Mouse (Mus musculus): ENCODE results near the gene Gid8.

DNA sequence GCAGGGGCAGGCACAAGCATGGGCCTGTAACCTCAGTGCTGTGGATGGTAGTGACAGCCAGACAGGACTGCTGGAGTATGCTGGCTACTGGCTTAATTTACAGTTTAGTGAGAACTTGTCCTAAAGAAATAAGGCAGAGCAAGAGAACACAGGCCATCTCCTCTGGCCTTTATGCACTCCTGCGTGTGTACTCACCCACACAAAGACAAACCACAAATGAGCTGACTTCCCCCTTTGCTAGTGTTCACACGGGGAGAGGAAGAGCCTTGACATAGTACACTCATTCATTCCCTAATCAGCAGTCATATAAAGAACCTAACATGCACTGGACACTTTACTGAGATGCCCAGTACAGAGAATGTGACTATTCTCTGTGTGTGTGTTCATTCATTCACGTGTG is 4.9 kb upstream of the Gid8 start:
- TF ChIP-seq POLR2A (IDR thresholded peaks at IDR 0.05; ENCODE audit: insufficient read depth, low read depth, low read length) (no peak), CTCF (IDR thresholded peaks at IDR 0.05) (no peak)

All from heart, adult 2 months (tissue).